Mouse (Mus musculus): ENCODE measurements around the gene Aldh1a2. TPM values are rescaled to one million over a fixed set of nuclear protein-coding genes. Genes with fewer than 3 reads are reported as not detected.

Aldh1a2 gene
- under 1 TPM; 0.15 to 0.24 TPM for total RNA-seq (2023)

DNA sequence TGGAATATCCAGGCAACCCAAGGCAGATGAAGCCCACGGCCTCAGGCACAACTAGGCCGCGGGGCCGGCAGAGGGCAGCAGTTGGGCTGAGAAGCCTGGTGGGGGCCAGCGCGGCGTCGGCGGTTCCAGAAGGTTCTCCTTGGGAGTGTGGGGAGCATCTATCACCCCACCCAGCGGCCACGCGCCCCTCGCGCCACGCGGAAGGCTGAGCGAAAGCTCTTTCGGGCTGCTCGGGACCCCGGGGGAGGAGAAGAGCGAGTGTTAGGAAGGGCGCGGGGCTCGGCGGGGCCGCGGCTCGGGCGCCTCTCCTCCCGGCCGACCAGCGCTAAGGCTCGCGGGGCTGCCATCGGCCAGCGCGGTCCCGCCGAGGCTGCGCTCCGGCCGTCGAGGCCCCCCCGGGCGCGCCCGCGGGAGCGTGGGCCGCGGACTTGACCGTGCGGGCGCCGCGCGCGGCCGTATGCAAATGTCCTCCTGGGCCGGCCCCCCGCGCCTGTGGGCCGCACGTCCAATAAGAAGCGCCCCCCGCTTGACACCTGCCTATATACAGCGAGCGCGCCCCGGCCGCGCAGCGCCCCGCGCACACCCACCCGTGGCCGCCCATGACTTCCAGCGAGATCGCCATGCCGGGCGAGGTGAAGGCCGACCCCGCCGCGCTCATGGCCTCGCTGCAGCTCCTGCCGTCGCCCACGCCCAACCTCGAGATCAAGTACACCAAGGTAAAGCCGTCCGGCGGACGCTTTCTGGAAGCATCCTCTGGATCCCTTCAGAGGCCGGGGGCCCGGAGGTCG is at the start of gene Aldh1a2:
TSS of gene Aldh1a2 (plus strand) at position 542 of the 788 bp plus-strand sequence.

DNA sequence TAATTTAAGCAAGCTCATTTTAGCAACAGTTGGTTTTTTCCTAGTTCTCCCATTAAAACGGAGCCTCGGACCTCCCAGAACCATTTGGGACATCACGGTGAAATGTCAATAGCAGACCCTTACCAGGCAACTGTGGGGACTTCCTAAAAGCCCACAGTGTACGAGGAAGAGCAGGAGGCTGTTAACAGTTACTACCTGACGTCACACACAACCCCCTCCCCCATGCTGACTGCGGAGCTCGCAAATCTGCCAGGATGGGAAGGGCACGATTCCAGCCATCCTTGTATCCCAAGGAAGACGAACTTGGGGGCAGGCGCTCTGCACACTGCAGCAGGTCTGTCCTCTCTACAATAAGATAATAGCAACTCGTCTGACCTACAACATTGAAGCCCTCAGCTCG is 47.1 kb upstream of the Aldh1a2 start, which contains the start of gene Aqp9:
TSS of gene Aqp9 (minus strand) at position 172 of the 400 bp plus-strand sequence.

Other genes with a start within 250 kb of the Aldh1a2 start
- gene Aqp9, start 47.1 kb upstream of the Aldh1a2 start, total RNA-seq (2023) = 10 to 100 TPM; 31.3 to 36.6 TPM